Mouse (Mus musculus) erythroblast, embryonic 14.5 days (primary cell): Measurements from ENCODE around the gene Hoxd10.

Experiments
- GATA1 ChIP-seq: IDR thresholded peaks from 2 replicates; pipeline ENCODE4 v1.6.1; 2012; ENCODE audit warnings: low read length, inconsistent platforms, mixed read lengths
- TAL1 ChIP-seq: IDR thresholded peaks from 3 replicates; pipeline ENCODE4 v1.6.1; 2012; ENCODE audit warnings: low read length, inconsistent platforms, mixed read lengths

GRCm38 (mm10) chr2:74678891-74679595, 12.7 kb upstream of the Hoxd10 start, which contains the start of gene Hoxd11:
- TF ChIP-seq GATA1, result no peak
- TF ChIP-seq TAL1, result no peak
